Mouse (Mus musculus) embryonic fibroblast, embryonic 13.5 days (primary cell): ENCODE measurements around the gene Ap1g1.

Source experiments
- CTCF ChIP-seq: IDR thresholded peaks from 2 replicates; pipeline ENCODE4 v1.5.1; 2011; ENCODE audit warnings: mild to moderate bottlenecking, control low read depth, low read length, moderate library complexity, borderline replicate concordance; ENCODE audit not compliant: insufficient read depth
- POLR2A ChIP-seq: IDR thresholded peaks from 2 replicates; pipeline ENCODE4 v1.6.1; 2011; ENCODE audit warnings: low read depth, mild to moderate bottlenecking, control low read depth, low read length, moderate library complexity

DNA sequence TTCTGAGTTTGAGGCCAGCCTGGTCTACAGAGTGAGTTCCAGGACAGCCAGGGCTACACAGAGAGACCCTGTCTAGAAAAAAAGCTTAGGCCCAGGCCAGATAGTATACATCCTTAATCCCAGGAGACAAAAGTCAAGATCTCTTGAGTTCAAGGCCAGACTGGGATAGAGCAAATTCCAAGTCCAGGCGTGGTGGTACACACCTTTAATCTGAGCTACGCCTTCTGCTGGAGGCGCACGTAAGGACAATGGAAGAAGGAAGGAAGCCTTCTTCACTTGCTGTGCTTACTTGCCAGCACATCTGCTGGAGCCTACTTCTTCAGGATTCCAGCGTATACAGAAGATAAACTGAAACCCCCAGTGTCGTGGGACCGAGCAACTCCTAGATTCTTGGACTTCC, 18.9 kb upstream of the Ap1g1 start:
- TF ChIP-seq CTCF (no peak), POLR2A (no peak)
